Mouse (Mus musculus) spleen, postnatal 4 days (tissue): ENCODE results near the gene Glis2.

Experiments
- DNase-seq, 2 experiments: peaks; one replicate each; pipeline ENCODE4 v3.0.0; 2022; ENCODE audit warnings: low spot score in 2 of 2

Gene Glis2

DNA sequence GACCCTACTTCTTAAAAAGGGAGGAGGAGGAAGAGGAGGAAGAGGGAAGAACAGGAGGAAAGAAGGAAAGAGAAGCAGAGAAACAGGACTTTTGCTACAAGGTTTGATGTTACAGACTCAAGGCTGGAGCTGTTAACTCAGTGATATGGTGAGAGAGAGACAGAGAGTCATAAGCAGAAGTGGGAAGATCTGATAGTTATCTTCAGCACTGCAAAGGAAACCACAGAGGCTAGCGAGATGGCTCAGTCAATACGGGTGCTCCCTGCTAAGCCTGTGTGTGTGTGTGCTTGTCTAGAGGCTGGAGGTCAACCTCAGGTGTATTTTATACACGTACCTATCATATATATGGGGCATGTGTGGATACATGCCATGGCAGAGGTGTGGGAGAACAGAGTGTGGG is 10.7 kb upstream of the Glis2 start:
- no peak for DNase-seq

DNA sequence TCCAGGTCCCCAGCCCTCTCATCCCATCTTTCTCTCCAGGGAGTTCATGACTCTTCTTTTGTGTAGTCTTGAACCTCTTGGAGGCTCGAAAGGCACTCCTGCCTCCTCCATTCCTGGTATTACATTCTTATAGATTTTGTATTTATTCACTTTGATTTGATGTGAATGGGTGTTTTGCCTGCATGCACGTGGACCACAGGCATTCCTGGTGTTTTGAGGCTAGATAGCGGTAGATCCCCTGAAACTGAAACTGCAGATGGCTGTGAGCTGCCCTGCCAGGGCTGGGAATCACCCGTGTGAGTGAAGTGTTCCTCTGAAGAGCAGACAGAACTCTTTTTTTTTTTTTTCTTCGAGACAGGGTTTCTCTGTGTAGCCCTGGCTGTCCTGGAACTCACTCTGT is 10.1 kb upstream of the Glis2 start:
- DNase-seq: no peak

DNA sequence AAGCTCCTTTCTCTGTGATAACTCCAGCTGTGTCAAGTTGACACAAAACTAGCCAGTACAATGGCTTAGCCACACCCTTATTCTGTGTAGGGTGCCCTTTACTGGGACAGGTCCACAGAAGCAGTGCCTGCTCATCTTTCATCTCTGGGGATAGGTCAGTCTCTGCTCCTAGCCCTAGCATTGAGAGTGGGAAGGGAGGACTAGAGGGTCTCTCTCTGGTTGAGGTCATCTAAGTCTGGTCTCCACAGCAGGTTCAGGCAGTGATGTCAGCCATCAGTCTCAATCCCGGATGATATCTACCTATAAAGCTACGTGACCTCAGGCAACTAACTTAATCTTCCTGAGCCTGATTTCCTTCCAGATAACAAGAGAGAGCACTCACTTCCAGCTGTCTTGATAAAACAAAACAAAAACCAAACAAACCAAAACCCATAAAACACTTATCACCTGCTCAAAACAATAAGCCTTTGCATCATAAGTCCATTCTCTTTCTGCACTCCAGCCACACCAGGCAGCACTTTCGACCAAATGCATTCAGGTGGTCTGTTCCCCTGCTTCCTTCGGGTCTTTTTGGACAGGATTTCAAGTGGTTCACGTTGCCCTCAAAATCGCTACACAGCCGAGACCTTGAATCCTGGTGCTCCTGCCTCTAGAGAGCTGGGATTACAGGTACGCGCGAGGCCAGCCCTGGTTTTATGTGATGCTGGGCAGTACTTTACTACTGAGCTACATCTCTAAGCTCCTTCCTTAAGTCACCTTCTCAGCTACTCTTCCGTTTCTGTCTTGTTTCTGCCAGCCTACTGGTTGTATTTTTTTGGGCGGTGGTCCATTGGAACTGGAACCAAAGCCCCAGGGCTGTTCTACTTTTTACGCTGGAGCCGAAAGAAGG is 8.6 kb upstream of the Glis2 start:
- DNase-seq: no peak

DNA sequence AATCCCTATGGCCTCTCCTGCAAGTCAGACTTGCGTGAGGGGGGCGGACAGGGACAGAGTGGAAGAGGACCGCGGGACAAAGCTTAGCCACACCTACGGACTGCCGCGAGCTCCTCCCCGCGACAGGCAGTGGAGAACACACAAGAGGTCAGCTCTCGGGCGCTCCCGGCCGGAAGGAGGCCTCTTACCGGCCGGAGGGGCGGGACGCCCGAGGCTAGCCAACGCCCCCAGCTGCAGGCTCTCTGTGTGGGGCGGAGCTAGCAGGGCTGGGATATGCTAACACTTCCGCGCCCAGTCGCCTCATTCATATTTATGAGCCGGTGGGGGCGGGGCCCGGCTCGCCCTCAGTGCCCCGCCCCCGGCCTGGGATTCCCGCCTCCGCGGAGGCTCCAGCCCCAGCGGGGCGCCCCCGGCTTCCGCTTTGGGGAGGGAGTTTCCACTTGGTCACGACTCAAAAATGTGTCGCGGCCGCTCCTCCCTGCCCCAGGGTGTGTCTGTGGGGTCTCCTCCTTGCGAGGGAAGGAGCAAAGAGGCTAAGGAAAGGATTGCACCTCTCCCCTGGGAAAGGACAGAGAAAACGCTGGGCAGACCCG is 7.9 kb upstream of the Glis2 start:
- peak; percentile 94 to 97 for DNase-seq

DNA sequence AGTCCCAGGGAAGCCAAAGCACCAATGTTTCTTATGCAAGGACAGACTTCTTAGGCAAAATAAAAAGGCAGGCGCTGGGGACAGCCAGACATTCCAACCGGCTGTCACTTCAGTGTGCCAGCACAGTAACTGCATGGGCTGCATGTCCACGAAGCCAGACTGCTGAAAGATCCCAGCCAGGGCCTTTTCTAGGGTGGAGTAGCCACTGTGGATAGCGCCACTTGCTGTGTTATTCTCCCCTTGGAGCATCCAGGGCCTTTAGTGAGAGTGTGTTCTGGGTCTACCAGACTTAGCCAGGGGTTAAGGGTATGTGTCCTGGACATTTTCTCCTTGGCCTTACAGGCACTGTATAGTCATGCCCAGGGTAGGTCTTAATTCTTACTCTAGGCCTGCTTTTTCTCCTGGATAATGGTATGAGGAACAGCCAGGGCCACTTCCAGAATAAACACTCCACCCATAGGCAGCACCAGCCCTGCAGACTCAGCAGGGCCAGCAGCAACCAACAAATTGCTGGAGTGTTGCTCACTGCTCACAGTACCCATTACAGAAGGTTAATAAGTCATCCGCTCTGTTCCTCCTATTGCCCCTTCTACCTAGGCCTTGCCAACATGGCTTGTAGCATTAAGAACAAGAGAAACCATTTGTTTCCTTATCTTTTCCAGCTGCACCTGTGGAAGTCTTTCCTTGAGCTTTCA is 6.8 kb upstream of the Glis2 start:
- no peak for DNase-seq

DNA sequence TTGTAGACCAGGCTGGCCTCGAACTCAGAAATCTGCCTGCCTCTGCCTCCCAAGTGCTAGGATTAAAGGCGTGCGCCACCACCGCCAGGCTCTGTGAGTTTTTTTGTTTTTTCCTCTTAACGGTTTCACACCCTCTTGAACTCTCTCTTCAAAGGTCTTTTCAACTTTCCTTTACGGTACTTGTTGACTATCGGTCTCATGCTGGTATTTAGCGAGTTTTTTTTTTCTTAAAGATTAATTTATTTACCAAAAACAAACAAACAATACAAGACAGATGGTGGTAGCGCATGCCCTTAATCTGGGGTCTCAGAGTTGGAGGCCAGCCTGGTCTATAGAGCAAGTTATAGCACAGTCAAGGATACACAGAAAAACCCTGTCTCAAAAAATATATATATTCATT is 4.3 kb upstream of the Glis2 start:
- DNase-seq: no peak

DNA sequence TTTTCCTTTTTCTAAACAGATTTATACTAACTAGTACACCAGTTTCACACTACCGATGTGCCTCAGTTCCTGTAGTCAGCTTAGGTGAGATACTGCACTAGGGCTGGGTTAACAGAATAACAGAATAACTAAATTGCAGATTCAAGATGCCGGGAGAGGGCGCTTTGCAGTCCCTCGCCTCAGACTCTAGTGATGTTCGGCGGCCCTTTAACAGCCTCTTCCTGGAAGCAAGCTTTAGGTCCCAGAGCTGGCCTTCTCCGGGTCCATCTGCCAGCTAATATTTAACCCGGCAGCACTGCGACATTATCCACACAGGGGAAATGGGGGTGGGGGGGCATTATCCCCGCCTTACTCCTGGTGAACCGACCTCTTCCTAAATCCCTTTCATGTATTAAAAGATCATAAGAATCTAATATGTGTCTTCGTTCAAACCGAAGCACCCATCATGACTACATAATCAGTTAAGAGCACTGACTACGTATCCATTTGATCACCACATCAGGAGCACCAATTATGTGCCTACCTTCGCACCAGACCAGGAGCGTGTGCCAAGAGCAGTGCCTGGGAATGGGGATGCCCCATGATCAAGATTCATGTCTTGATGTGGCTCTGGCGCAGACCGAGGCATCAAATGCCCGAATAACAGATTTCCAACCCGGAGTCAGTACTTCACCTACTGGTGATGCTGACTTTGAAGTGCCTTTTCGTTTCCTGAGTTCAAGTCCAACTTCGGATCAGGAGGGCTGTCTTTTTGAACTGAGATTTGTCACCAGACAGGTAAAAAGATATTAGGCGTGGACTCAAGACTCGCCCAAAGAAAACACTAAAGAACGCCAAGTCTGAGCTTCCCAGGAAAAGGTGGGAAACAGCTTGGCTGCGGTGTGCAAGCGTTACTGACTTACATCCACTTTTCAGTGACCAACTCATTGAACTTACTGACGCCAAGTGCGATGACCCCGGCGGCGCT is 1.3 kb upstream of the Glis2 start:
- no peak for DNase-seq

DNA sequence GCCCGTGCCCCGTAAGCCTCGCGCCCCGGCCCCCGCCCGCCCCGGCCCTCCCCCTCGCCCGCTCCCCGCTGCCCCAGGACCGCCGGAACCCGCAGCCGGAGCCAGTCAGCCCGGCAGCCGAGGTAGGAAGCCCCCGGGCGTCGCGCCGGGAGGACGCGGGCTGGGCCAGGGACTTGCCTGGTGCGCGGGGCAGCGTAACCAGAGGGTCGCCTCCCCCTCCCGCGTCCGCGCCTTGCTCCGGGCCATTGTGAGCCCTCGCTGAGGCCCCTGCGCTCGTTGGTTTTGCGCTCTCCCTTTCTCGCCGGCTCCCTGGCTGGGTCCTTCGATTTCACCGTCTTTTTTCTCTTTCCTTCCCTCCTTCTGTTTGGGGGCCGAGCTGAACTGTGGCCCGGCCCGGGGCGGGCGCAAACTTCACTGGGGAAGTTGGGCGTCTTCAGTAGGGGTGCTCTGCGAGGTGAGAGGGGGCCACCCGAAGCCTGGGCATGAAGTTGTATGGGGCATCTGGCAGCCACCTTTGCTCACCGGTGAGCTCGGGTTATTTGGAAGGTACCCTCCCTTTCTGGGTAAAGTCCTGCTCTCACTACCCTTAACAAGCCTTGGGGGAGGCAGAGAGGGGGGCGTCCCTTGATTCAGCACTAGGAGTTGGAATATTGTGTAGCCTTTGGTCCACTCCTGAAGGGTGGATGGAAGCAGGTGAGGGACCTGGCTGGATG is 457 bp downstream of the Glis2 start:
- no peak for DNase-seq

DNA sequence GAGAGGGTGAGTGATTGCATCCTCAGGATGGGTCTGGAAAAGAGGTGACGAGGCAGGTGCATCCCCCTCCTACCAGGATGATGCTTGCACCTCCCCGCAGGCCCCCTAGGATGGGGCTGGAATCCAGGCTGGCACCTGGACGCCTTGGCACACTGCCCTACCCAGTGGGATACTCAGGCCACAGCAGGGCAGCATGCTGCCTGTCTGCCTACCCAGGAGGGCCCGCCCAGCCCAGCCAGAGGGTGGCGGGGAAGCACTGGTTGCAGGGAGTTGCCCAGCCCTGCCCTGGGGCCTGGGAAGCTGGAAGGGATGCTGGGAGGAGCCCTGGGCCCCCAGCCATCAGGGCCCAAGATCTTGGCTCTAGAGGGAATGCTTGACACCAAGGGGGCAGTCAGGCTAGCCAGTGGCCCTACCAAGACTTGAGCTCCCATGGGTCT is 1.0 kb downstream of the Glis2 start:
- DNase-seq: no peak

DNA sequence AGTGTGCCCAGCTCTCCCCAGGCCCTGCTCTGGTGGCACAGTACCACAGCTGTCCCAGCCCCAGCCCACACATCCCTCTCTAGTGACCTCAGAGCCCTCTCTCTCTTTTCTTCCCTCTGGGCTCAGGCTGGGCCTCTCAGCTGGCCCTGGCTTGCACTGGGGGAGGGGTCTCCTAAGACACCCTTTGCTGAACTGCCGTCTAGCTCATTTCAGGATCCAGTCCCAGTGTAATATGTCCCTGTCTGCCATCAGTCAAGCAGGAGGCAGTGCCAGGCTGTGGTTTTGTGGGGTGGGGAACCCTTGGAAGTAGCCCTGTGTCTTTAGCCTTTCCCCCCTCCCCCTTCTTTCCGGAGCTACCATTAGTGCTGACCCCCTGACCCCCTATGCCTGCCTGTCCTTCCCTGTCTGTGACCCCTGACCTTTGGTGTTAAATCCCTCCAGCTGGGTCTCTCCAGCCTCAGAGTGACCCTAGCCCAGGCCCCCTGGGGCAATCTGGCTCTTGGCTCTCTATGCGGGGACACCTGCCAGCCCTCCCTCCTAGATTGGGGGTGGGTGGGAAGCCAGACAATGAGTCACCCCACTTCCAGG is 1.7 kb downstream of the Glis2 start:
- DNase-seq: no peak

DNA sequence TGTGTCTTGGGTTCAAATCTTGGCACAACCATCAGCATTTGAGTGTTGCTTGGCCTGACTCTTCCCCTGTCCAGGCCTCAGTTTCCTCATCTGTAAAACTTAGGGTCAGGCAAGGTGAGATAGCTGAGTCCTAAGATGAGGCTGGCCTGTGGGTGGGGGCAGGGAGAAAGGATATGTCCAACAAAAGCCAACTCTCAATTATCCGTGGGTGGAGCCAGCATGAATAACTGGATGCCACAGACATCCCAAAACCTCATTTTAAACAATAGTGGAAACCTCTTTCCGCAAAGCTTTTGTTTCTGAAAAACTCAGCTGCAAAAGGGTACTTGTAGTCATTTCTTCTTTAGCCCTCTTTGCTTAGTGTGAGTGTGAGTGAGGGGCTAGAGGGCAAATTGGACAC is 2.3 kb downstream of the Glis2 start:
- no peak for DNase-seq

DNA sequence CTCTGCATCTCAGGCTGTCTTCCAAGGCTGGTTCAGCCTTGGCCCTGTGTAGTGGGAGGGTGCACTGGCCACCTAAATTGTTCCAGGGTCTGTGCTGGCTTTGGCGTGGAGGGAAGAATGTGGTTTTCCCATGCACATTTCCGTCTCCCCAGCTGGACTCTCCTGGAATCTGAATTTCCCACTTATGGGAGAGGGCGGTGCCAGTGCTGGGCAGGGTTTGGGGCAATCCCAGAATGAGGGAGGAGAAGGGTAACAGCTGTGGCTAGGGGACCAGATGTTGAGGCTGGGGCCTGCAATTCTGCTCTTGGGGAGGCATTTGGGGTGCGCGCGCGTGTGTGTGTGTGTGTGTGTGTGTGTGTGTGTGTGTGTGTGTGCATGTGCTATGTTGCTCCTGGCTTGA is 2.8 kb downstream of the Glis2 start:
- DNase-seq: no peak

DNA sequence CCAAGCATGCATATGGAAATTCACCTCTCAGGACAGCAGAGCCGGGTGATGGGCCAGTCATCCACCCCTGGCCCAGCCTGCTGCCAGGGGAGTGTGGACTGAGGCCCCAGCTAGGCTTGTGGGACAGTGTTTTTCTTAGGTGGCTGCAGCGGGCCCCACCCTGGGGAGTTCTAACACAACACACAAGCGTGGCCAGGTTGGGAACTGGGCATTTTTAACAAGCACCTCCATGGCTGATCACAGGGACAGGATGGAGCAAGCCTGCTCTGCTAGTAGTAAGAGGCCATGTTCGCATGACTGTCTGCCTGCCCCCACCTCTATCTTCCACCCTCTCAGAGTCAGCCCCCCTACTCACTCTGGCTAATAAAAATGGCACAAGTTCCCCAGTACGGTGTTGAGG is 3.5 kb downstream of the Glis2 start:
- no peak for DNase-seq

DNA sequence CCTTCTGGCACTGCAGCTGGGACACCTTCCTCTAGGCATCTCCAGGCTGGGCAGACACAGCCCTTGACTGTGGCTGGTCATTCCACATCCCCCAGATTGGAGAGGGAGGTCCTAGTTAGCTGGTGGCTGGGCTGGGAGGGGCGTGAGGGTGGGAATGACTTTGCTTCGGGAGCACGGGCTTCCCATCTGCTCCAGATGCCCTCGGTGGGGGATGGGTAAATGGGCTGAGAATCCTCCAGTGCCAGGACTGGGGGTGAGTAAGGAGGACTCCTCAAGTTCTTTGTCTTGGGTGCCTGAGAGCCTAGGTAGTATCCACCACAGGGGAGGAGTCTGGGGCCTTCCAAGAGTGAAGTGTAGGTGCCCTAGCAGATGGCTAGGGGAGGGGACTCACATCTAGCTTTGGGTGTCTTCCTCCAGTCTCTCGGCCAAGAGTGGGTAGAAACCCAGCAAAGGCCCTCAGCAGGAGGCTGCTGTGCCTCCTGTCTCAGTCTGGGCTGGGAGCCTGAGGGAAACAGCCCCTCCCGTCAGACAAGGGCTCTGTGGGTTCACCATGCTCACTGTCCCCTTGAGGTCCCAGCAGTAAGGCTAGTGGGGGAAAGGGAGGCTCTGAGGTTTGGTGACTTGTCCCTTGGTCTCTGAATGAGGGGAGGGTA is 4.5 kb downstream of the Glis2 start:
- DNase-seq: no peak

DNA sequence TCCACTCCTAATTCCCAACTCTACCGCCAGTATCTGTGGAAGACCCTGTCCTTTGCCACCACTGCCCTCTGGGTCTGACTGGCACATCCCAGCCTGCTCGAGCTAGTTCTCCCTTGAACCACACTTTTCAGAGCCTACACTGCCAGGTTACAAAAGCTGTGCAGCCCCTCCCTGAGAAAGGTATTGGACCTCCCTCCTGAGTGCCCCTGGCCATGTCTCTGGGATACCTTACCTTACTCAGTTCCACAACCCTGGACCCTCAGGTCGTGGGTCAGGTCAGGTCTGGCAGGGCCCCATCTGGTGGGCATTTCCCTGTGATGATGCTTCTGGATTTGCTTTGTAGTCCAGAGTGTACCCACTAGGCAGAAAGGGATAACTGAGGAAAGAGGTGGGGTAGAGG is 5.1 kb downstream of the Glis2 start:
- DNase-seq: no peak

DNA sequence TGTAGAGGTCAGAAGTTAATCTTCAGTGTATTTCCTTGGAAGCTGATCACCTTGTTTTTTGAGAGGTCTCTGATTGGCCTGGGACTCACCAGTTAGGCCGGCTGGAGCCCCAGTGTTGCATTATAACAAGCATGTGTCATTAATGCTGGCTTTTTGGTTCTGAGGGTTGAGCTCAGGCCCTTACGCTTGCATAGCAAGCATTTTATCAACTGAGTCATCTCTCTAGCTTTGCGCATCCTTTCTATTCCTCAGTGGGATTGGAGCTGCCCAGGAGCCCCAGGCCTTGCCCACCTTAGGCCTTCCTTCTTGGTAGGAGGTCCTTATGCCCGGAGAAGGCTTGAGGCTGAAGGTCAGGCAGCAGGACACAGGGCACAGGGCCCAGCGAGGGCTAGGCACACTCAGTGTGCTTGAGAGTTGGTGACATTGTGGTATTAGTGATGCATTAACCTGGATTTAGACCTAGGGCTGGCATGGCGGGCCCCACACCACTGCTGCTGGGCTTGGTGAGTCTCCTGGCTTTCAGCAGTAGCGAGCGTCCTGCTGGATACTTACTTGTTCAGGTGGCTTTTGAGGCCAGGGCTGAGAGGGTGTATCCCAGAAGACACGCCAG is 6.3 kb downstream of the Glis2 start:
- no peak for DNase-seq

DNA sequence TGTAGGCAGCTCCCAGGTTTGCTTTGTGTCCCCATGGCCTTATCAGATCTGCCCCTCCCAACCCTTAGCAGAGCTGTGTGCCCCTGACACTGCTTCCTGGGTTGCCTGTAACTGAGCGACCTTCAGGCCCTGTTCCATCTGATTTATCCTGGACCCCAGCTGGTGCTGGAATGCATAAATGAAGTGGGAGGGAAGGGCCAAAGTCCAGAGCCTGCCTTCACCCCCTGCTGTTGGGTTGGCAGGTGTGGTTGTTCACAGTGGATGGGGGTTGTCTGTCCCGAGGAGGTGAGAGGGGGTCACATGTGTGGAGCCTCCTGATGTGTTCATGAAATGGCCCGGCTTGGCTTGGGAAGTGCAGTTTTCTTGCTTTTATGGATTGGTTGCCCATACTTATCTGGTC is 7.7 kb downstream of the Glis2 start:
- no peak for DNase-seq

DNA sequence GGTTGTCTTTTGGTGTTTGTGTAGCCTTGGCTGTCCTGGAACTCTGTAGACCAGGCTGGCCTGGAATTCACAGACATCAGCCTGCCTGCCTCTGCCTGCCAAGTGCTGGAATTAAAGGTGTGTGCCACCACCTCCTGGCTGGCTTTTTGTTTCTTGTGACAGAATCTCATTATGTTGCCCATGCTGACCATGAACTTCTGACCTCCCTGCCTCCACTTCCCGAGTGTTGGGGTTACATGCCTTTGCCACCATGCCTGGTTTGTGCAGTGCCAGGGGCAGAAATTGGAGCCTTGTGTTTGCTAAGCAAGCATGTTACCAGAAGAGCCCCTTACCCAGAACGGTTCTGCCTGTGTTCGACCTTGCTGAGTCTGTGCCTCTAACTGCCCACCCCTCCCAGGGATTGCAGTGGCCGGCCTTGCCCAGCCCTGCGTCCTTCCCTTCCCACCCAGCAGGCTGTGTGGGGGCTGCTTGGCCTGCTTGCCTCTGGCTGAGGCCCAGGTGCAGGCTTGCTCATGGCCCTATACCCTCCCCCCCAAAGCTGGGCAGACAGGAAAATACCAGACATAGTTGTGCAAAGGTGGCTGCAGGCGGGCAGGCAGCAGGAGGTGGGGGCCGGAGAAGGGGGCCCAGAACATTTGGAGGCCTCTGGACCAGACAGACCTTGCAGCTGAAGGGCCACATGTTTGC is 8.4 kb downstream of the Glis2 start:
- no peak for DNase-seq

DNA sequence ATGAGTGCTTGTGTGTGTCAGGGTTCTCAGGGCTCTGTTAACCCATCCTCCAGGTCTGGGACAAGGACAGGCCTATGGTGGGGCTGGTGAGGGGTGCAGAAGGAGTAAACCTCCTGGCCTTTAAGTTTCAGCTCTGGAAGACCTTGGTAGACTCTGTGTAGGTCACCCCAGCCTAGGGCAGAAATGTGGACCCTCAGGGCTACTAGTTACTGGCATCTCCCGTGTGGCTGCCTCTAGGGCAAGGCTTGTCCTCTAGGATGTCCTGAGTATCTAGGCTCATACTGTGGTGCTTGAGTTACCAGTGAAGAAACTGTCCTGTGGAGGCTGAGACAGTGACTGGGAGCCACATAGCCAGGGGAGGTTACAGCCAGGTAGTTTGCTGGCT is 8.9 kb downstream of the Glis2 start:
- DNase-seq: no peak
